Mouse (Mus musculus) limb, embryonic 13.5 days (tissue): ENCODE measurements at regions not wholly inside any gene's neighbourhood (a gene's known extent, or its start where the extent isn't known, plus 50 kb on each side); places are given as distances from the start of the nearest gene placed in this dataset.

Experiments
- ATAC-seq: fragments of 200-750 bp; cut with Nextera tagmentation; 2 replicates; pipeline ENCODE4 v1.8.0; 2017; ENCODE audit warnings: low read depth, moderate number of reproducible peaks, moderate TSS enrichment; ENCODE audit not compliant: low FRiP score
- H3K27ac ChIP-seq: fragments of 300-500 bp; sonication (generic); 2 replicates; pipeline ENCODE4 v1.5.1; 2015; ENCODE audit warnings: inconsistent platforms, mild to moderate bottlenecking, moderate library complexity
- H3K27me3 ChIP-seq: fragments of 300-500 bp; sonication (generic); 2 replicates; pipeline ENCODE4 v1.6.1; 2015; ENCODE audit warnings: mild to moderate bottlenecking, inconsistent platforms
- H3K36me3 ChIP-seq: fragments of 300-500 bp; sonication (generic); 2 replicates; pipeline ENCODE4 v1.6.1; 2015; ENCODE audit warnings: inconsistent platforms, mild to moderate bottlenecking, moderate library complexity
- H3K4me1 ChIP-seq: fragments of 300-500 bp; sonication (generic); 2 replicates; pipeline ENCODE4 v1.6.1; 2015; ENCODE audit warnings: inconsistent platforms
- H3K4me2 ChIP-seq: fragments of 300-500 bp; sonication (generic); replicated peaks from 2 replicates; pipeline ENCODE4 v1.6.1; 2015; ENCODE audit warnings: inconsistent platforms, mild to moderate bottlenecking, moderate library complexity
- H3K4me3 ChIP-seq: fragments of 300-500 bp; sonication (generic); 2 replicates; pipeline ENCODE4 v1.5.1; 2015; ENCODE audit warnings: moderate library complexity, mild to moderate bottlenecking, inconsistent platforms
- H3K9ac ChIP-seq: fragments of 300-500 bp; sonication (generic); 2 replicates; pipeline ENCODE4 v1.6.1; 2015; ENCODE audit warnings: mild to moderate bottlenecking, inconsistent platforms
- H3K9me3 ChIP-seq: fragments of 300-500 bp; sonication (generic); 2 replicates; pipeline ENCODE4 v1.6.1; 2016; ENCODE audit warnings: inconsistent platforms
- WGBS: fragments of 180-500 bp; shearing (Covaris S2); methylation state at CpG from one replicate; pipeline ENCODE4 v1.1.7; 2015; 5-methylcytosine and 5-hydroxymethylcytosine counted together

DNA sequence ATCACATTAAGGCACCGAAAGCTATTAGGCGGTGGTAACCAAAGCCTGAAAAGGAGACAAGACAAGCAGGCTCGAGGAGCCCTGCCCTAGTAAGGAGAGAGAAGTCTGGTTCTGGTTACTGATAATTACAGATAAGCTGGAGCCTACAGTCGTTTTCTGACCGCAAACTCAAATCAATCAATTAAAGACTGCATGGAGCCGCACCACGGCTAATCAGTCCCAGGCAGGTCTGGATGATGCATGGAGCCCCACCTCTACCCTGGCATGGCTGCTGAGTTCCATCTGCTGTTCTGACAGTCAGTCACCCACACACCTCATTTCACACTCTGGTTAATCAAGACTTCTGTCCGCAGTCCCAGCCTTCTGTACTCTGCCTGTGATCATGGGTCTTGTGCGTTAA is 276.4 kb downstream of the Slc30a10 start:
- H3K27ac ChIP-seq = no peak overlapping the region
- H3K36me3 ChIP-seq = no peaks in the 10 kb centered on the region
- peaks cover 23% of the 10 kb centered on the region for H3K27me3 ChIP-seq
- 13% methylated on average over 9 of the region's 9 CpGs for WGBS
- H3K9ac ChIP-seq = no peak overlapping the region
- no peak overlapping the region for H3K4me3 ChIP-seq
- no peaks in the 10 kb centered on the region for H3K9me3 ChIP-seq
- ATAC-seq = peak; percentile 44; the same call in 1 of the 2 replicates
- peaks cover 10% of the 10 kb centered on the region for H3K4me1 ChIP-seq
- peak overlapping the region; percentile 34 for H3K4me2 ChIP-seq

GRCm38 (mm10) chr1:185736773-185737172 is 282.1 kb downstream of the Slc30a10 start:
- H3K27me3 ChIP-seq = no peaks in the 10 kb centered on the region; the same call in 1 of the 2 replicates
- no peaks in the 10 kb centered on the region for H3K9me3 ChIP-seq
- 59% methylated on average over 2 of the region's 2 CpGs for WGBS
- no peak for ATAC-seq
- H3K4me3 ChIP-seq = no peak overlapping the region
- no peak overlapping the region for H3K9ac ChIP-seq
- no peaks in the 10 kb centered on the region for H3K36me3 ChIP-seq
- no peak overlapping the region for H3K4me2 ChIP-seq
- peaks cover 9% of the 10 kb centered on the region; the same call in 1 of the 2 replicates for H3K4me1 ChIP-seq
- H3K27ac ChIP-seq = no peak overlapping the region

- Histone ChIP-seq H3K4me2 (no peak overlapping the region), H3K27me3 (no peaks in the 10 kb centered on the region), H3K4me3 (no peak overlapping the region), H3K9me3 (no peaks in the 10 kb centered on the region), H3K9ac (no peak overlapping the region), H3K4me1 (peaks cover 9% of the 10 kb centered on the region; the same call in 1 of the 2 replicates), H3K27ac (peak overlapping the region; percentile 22; the same call in 1 of the 2 replicates), H3K36me3 (no peaks in the 10 kb centered on the region)
- ATAC-seq = peak; percentile 28; the same call in 1 of the 2 replicates
- WGBS = 50% methylated on average over 11 of the region's 11 CpGs
These were observed 286.6 kb downstream of the Slc30a10 start for GRCm38 (mm10) chr1:185741034-185741890.

GRCm38 (mm10) chr1:185749251-185749650 is 294.6 kb downstream of the Slc30a10 start:
- Histone ChIP-seq H3K9me3 (no peaks in the 10 kb centered on the region), H3K9ac (no peak overlapping the region), H3K27me3 (no peaks in the 10 kb centered on the region), H3K36me3 (no peaks in the 10 kb centered on the region), H3K4me1 (peaks cover under 1% of the 10 kb centered on the region; the same call in 1 of the 2 replicates), H3K27ac (no peak overlapping the region), H3K4me2 (no peak overlapping the region), H3K4me3 (no peak overlapping the region)
- ATAC-seq = no peak
- 76% methylated on average over 2 of the region's 2 CpGs for WGBS

DNA sequence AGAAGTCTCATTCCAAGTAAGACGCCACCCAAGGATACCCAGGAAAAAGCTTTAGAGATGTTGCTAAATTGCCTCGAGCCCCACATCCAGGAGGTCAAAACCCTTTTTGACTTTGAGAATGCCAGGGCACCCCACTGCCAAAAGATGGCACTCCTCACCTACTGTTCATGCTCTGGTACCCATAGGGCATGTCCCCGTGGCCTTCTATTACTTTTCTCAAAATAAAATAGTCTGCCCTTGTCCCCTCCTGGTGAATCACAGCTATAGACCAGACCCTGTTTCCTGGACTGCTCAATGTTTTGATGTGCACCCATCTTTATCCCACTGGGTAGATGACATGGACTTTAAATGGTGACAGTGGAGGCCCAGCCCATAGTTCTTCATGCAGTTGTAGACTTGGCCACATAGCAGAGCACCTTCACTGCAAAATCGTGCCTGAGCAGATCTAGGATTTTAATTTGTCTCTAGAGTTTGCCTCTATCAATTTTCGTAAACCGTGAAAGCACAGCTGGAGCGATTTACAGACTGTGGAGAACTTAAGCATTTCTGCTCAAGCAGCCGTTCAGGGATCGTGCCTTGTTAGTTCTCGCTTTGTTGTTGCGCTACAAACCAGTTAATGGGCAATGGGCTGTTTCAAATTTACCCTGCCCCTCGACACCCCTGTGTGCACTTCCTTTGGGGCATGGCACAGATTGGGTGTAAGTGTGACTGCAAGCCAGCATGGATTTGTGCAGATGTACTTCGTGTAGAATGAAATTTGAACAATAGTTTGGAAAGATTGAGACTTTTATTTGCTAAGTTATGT is 300.0 kb downstream of the Slc30a10 start:
- 24% methylated on average over 13 of the region's 13 CpGs for WGBS
- no peak overlapping the region; the same call in 1 of the 2 replicates for H3K27ac ChIP-seq

DNA sequence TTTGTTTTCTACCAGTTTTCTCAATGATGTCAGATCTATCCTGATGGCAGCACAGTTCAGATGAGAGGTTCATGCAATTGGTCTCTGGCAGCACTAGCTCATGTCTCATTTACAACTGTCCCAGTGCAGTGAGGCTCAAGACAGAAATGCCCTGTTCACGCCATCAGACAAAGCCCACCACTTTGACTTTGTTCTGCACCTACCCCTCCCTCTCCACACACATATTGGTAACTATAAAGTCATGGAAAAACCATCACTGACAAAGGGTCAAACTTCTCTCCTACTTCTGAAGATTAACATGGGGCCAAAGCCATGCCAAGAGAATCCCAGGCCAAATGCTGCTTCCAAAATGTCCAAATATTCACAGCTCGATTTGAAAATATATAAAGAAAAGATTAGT is 302.7 kb downstream of the Slc30a10 start:
- no peaks in the 10 kb centered on the region for H3K36me3 ChIP-seq
- H3K9me3 ChIP-seq = no peaks in the 10 kb centered on the region
- H3K4me2 ChIP-seq = no peak overlapping the region
- no peaks in the 10 kb centered on the region for H3K27me3 ChIP-seq
- ATAC-seq = no peak
- no peak overlapping the region for H3K4me3 ChIP-seq
- no peak overlapping the region for H3K9ac ChIP-seq
- WGBS = 75% methylated on average over 2 of the region's 2 CpGs
- peaks cover 19% of the 10 kb centered on the region for H3K4me1 ChIP-seq
- no peak overlapping the region for H3K27ac ChIP-seq

More for the DNA sequence above, 300.0 kb downstream of the Slc30a10 start:
- H3K4me3 ChIP-seq = no peak overlapping the region
- no peaks in the 10 kb centered on the region for H3K27me3 ChIP-seq
- H3K4me1 ChIP-seq = peaks cover 19% of the 10 kb centered on the region
- no peaks in the 10 kb centered on the region for H3K9me3 ChIP-seq
- ATAC-seq = peak; percentile 61
- H3K9ac ChIP-seq = no peak overlapping the region
- H3K4me2 ChIP-seq = no peak overlapping the region
- no peaks in the 10 kb centered on the region for H3K36me3 ChIP-seq

- ATAC-seq = no peak; the same call in 1 of the 2 replicates
- Histone ChIP-seq H3K4me3 (no peak overlapping the region), H3K36me3 (no peaks in the 10 kb centered on the region), H3K27ac (no peak overlapping the region), H3K9me3 (no peaks in the 10 kb centered on the region), H3K9ac (no peak overlapping the region), H3K27me3 (0 out of 2 replicates have a peak, but pooled peaks cover 3% of the 10 kb centered on the region), H3K4me1 (peaks cover 14% of the 10 kb centered on the region), H3K4me2 (no peak overlapping the region)
- WGBS = 12% methylated on average over 3 of the region's 3 CpGs
These were observed 319.6 kb downstream of the Slc30a10 start for GRCm38 (mm10) chr1:185774202-185774601.

DNA sequence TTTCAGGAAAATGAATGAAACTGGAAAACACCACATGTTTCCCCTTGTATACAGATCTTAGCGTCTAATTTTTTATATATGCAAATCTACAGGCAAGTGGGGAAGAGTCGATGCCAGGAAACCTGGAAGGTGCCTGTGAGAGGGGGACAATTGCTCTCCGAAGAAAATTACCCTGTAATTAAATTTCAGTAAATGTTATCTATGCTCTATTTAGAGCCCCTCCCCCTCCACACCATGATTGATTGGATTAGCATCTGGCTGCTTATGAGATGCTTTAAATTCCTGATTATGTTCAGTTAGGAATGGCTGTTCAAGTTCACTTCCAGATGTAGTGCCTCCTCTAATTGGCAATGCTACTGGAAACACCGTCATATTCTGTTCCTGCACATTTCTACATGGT is 325.0 kb downstream of the Slc30a10 start:
- Histone ChIP-seq H3K9me3 (no peaks in the 10 kb centered on the region), H3K9ac (no peak overlapping the region), H3K4me1 (peaks cover 18% of the 10 kb centered on the region), H3K36me3 (no peaks in the 10 kb centered on the region), H3K27me3 (no peaks in the 10 kb centered on the region), H3K4me2 (no peak overlapping the region), H3K4me3 (no peak overlapping the region), H3K27ac (no peak overlapping the region)
- WGBS = 52% methylated on average over 4 of the region's 4 CpGs
- no peak for ATAC-seq

- peaks cover 13% of the 10 kb centered on the region for H3K4me1 ChIP-seq
- H3K9me3 ChIP-seq = no peaks in the 10 kb centered on the region
- no peak overlapping the region for H3K4me3 ChIP-seq
- H3K36me3 ChIP-seq = no peaks in the 10 kb centered on the region
- 91% methylated on average over 3 of the region's 3 CpGs for WGBS
- ATAC-seq = no peak
- H3K4me2 ChIP-seq = no peak overlapping the region
- no peak overlapping the region for H3K27ac ChIP-seq
- no peaks in the 10 kb centered on the region for H3K27me3 ChIP-seq
- no peak overlapping the region for H3K9ac ChIP-seq
These were observed 315.0 kb downstream of the Lyplal1 start for GRCm38 (mm10) chr1:185802156-185802555.

DNA sequence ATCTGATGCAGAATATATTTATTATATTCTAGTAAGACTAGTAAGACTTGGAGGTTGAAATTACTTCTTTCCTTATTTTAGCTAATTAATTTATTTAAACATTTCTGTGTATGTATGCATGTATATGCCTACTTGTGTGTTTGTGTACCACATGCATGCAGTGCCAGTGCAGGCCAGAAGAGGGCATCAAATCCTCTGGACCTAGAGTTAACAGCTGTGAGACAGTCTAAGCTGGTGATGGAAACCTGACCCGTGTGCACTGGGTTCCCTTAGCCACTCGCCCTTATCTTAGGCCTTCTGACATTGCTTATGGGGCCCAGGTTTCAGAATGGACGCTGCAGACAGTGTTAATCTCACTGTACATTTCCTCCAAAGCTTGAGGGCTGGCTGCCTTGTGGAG is 302.2 kb downstream of the Lyplal1 start:
- WGBS = 86% methylated on average over 3 of the region's 3 CpGs
- H3K4me3 ChIP-seq = no peak overlapping the region
- H3K4me1 ChIP-seq = peaks cover 11% of the 10 kb centered on the region
- no peaks in the 10 kb centered on the region for H3K27me3 ChIP-seq
- no peak overlapping the region for H3K27ac ChIP-seq
- H3K36me3 ChIP-seq = no peaks in the 10 kb centered on the region; the same call in 1 of the 2 replicates
- H3K9me3 ChIP-seq = peaks cover 6% of the 10 kb centered on the region; the same call in 1 of the 2 replicates
- H3K9ac ChIP-seq = no peak overlapping the region
- H3K4me2 ChIP-seq = no peak overlapping the region
- ATAC-seq = no peak

DNA sequence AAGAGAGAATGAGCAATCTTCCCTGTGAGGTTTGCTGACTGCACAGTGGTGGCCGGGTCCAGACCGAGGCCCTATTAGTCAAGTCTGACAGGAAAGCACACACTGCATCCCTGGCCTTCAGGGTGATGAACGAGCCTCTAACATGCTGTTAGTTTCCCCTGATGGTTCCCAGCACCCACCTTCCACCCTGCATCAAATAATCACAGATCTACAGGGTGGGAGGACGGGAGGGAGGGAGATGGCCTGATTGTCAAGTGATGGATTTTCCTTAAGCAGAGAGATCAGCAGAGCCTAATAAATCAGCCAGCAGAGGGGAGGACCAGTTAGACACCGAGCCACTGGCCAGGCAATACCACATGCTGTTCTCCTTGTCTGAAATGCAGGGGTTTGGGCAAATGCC is 298.1 kb downstream of the Lyplal1 start:
- Histone ChIP-seq H3K4me1 (peaks cover 25% of the 10 kb centered on the region), H3K27ac (no peak overlapping the region), H3K9ac (no peak overlapping the region), H3K4me2 (no peak overlapping the region), H3K27me3 (no peaks in the 10 kb centered on the region), H3K9me3 (peaks cover 6% of the 10 kb centered on the region; the same call in 1 of the 2 replicates), H3K4me3 (no peak overlapping the region), H3K36me3 (no peaks in the 10 kb centered on the region; the same call in 1 of the 2 replicates)
- ATAC-seq = no peak
- 12% methylated on average over 5 of the region's 5 CpGs for WGBS

- H3K4me2 ChIP-seq = no peak overlapping the region
- H3K4me3 ChIP-seq = no peak overlapping the region
- H3K27ac ChIP-seq = no peak overlapping the region
- H3K9me3 ChIP-seq = no peaks in the 10 kb centered on the region
- H3K4me1 ChIP-seq = peaks cover 25% of the 10 kb centered on the region
- H3K27me3 ChIP-seq = no peaks in the 10 kb centered on the region
- H3K9ac ChIP-seq = no peak overlapping the region
- WGBS = 46% methylated on average over 8 of the region's 8 CpGs
- H3K36me3 ChIP-seq = no peaks in the 10 kb centered on the region
- ATAC-seq = no peak
These were observed 294.9 kb downstream of the Lyplal1 start for GRCm38 (mm10) chr1:185822241-185822640.
